Mouse (Mus musculus): ENCODE data around the gene Lrrn3. TPM values are rescaled to one million over a fixed set of nuclear protein-coding genes. Genes with fewer than 3 reads are reported as not detected.

Lrrn3 gene
- total RNA-seq, 1 experiment from 2014 or later: 2.8 TPM

DNA sequence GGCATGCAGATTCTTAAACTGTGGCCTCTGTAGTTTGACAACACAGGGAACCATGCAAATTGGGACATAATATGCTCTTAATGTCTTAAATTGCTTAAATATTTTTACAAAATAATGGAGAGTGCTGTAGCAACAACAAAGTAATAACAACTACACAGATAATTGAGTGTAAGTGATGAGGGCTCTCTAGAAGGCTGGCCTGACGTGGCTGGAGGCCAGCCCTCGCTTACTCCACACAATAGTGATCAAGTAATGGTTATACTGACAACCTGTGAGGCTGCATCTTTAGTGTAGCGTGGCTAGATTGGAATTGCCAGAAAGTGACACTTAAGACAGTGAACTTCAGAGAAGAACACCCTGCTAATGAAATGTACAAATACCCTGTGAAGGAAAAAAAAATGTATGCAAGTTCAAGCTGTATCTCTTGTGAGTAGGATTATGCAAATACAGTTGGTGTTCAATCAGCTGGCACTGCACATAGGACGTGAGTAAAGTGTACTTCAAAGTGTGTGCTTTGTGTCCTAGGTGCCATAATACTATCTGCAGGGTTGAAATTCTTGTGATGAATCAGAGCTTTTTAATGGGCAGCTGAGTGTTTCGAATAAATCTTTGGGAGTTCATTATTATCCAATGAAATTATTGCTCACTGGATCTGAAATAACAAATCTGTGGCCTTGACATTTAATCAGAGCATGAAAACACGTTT lies 17.0 kb downstream of the Lrrn3 start:
- no peak for ATAC-seq (replicated peaks in 1 of 2; ENCODE audit: insufficient read depth in 1 of 2, low FRiP score in 2 of 2, low TSS enrichment in 1 of 2, low read depth in 1 of 2, poor library complexity in 2 of 2, severe bottlenecking in 2 of 2)

GRCm38 (mm10) chr12:41468374-41468991 lies 17.7 kb downstream of the Lrrn3 start:
- no peak for ATAC-seq (replicated peaks in 1 of 2; ENCODE audit: insufficient read depth in 1 of 2, low FRiP score in 2 of 2, low TSS enrichment in 1 of 2, low read depth in 1 of 2, poor library complexity in 2 of 2, severe bottlenecking in 2 of 2)

DNA sequence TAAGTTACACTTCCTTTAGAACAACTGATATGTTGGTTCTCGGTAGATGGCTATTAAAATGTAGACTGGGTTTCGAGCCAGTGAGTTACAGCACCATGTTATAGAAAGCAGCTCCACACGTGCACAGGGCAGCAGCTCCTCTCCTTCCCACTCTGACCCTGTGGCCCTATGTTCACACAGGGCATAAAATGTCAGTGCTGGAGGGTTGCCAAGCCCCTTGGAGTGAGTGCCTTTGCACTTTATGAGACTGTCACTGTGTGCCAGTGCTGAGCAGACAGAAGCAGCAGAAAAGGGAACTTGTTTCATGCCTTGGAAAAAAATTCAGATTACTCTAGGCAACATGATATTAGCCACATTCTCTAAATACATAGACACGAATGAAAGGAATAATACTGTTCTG lies 47.8 kb downstream of the Lrrn3 start:
- ATAC-seq (replicated peaks in 1 of 2; ENCODE audit: insufficient read depth in 1 of 2, low FRiP score in 2 of 2, low TSS enrichment in 1 of 2, low read depth in 1 of 2, poor library complexity in 2 of 2, severe bottlenecking in 2 of 2): peak; percentile 87 to 90

- ATAC-seq (replicated peaks in 1 of 2; ENCODE audit: insufficient read depth in 1 of 2, low FRiP score in 2 of 2, low TSS enrichment in 1 of 2, low read depth in 1 of 2, poor library complexity in 2 of 2, severe bottlenecking in 2 of 2): no peak
Measured at GRCm38 (mm10) chr12:41436206-41436985, 49.8 kb downstream of the Lrrn3 start.

- ATAC-seq (replicated peaks in 1 of 2; ENCODE audit: insufficient read depth in 1 of 2, low FRiP score in 2 of 2, low TSS enrichment in 1 of 2, low read depth in 1 of 2, poor library complexity in 2 of 2, severe bottlenecking in 2 of 2): no peak
Measured at GRCm38 (mm10) chr12:41428806-41429205, 57.4 kb downstream of the Lrrn3 start.

DNA sequence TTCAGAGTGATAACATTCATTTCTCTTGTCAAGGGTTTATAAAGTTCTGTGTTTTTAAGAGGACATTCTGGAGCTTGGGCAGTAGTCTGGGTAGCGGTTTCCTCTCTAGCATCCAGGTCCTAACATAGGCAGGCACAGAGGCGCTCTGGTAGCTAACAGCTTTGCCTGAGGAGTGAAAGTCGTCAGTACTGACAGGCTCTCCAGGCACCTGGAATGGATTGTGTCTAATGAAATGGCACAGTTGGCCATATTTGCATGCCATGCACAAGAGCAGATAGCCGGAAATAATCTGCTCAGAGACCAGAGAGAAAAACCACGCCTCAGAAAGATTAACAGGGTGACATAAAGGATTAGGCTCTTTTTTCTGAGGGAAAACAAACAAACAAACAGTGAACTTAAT lies 58.8 kb downstream of the Lrrn3 start:
- ATAC-seq (replicated peaks in 1 of 2; ENCODE audit: insufficient read depth in 1 of 2, low FRiP score in 2 of 2, low TSS enrichment in 1 of 2, low read depth in 1 of 2, poor library complexity in 2 of 2, severe bottlenecking in 2 of 2): no peak

DNA sequence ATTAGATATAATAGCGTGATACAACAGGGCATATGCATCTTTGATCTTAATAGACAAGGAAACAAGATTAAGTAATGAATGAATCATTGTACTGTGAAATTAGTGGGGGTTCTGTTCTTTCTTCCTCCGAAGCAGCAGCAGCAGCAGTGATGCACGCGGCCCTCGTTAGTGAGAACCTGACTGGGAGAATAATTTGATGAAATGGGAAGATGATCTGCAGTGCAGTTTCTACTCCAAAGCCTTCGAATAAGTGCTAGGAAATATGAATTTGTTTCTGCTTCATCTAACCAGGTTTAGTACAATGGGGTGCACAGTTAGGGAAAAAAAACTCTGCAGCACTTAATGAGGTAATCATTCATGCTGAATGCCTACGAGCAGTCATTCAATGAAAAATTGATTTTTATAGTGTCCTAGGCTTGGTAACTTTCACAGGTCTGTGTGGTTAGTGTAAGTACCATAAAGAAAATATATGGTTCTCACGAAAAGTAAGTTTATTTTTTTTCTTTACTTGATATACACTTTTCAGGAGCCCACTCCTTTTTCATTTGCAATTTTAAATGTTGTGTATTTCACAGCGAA lies 61.0 kb downstream of the Lrrn3 start:
- ATAC-seq (replicated peaks in 1 of 2; ENCODE audit: insufficient read depth in 1 of 2, low FRiP score in 2 of 2, low TSS enrichment in 1 of 2, low read depth in 1 of 2, poor library complexity in 2 of 2, severe bottlenecking in 2 of 2): no peak

GRCm38 (mm10) chr12:41417961-41418360 lies 68.3 kb downstream of the Lrrn3 start:
- ATAC-seq (replicated peaks in 1 of 2; ENCODE audit: insufficient read depth in 1 of 2, low FRiP score in 2 of 2, low TSS enrichment in 1 of 2, low read depth in 1 of 2, poor library complexity in 2 of 2, severe bottlenecking in 2 of 2): no peak

DNA sequence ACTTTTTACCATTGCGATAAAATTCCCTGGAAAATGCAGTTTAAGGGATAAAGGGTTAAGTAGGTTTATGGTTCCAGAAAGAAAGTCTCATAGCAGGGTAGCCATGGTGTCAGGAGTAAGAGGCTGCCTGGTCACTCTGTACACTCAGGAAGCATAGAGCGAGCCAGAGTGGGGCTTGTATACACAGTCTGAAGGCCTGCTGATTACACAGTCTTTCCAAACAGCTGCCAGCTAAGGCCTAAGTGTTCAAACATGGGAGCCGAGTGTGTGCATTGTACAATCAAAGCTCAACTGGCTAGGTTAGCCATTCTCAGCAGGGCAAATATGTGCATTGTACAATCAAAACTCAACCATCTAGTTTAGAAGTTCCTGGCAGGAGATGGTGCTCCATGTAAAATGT lies 69.1 kb downstream of the Lrrn3 start:
- ATAC-seq (replicated peaks in 1 of 2; ENCODE audit: insufficient read depth in 1 of 2, low FRiP score in 2 of 2, low TSS enrichment in 1 of 2, low read depth in 1 of 2, poor library complexity in 2 of 2, severe bottlenecking in 2 of 2): no peak

DNA sequence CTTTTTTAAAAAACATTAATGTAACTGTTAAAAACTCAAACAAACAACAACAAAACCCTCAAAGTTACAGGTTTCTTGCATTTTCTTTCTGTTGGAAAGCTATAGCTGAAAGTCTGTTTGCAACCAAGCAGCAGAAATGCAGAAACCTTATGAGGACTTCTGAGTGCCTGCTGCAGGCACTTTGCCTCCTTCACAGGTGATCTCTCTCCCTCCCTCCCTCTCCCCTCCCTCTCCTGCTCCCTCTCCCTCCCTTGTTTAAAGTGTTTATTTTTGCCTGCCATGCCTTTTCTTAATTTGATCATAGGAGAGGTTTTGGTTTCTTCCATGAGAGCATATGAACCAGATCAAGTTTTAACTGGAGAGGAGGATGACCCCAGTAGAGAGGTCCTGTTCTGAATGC lies 69.6 kb downstream of the Lrrn3 start:
- no peak for ATAC-seq (replicated peaks in 1 of 2; ENCODE audit: insufficient read depth in 1 of 2, low FRiP score in 2 of 2, low TSS enrichment in 1 of 2, low read depth in 1 of 2, poor library complexity in 2 of 2, severe bottlenecking in 2 of 2)

DNA sequence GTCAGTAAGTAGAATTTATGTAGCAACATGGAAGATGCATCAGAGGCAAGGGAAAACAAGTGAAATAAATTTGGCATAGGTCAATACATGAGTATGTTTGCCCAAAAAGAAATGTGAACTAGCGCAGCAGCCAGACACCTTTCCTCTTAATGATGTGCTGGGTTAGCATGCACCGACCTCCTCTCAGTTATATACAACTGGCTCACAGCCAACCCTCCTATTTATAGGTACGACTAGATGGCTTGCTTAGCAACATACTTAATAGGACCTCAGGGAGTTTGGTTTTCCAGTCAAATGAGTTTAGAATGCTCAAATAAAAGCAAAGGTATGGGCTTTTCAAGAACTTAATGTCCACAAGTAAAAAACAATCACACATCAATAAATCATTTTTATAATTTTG lies 76.8 kb downstream of the Lrrn3 start:
- ATAC-seq (replicated peaks in 1 of 2; ENCODE audit: insufficient read depth in 1 of 2, low FRiP score in 2 of 2, low TSS enrichment in 1 of 2, low read depth in 1 of 2, poor library complexity in 2 of 2, severe bottlenecking in 2 of 2): no peak

GRCm38 (mm10) chr12:41401923-41402322 lies 84.3 kb downstream of the Lrrn3 start:
- ATAC-seq (replicated peaks in 1 of 2; ENCODE audit: insufficient read depth in 1 of 2, low FRiP score in 2 of 2, low TSS enrichment in 1 of 2, low read depth in 1 of 2, poor library complexity in 2 of 2, severe bottlenecking in 2 of 2): no peak
